Mouse (Mus musculus) heart, adult 2 months (tissue): Measurements from ENCODE around the gene Nsd1. TPM values are rescaled to one million over a fixed set of nuclear protein-coding genes. Genes with fewer than 3 reads are reported as not detected.

ENCODE experiments used
- DNase-seq, 2 experiments: peaks; one replicate each; pipeline ENCODE4 v3.0.0; 2021
- H3K27ac ChIP-seq: fragments of 200-600 bp; 2 replicates; pipeline ENCODE4 v1.8.1; 2022
- H3K27me3 ChIP-seq: fragments of 200-500 bp; 2 replicates; pipeline ENCODE4 v1.6.1; 2012; ENCODE audit warnings: mild to moderate bottlenecking, low read length, inconsistent platforms, mixed read lengths; ENCODE audit not compliant: control insufficient read depth, insufficient read depth
- H3K36me3 ChIP-seq: fragments of 200-500 bp; 2 replicates; pipeline ENCODE4 v1.6.1; 2012; ENCODE audit warnings: low read length, inconsistent platforms; ENCODE audit not compliant: control insufficient read depth, insufficient read depth
- H3K4me1 ChIP-seq: fragments of 200-500 bp; 2 replicates; pipeline ENCODE4 v1.6.1; 2011; ENCODE audit warnings: low read length; ENCODE audit not compliant: control insufficient read depth, insufficient read depth
- H3K4me3 ChIP-seq: fragments of 200-600 bp; 2 replicates; pipeline ENCODE4 v1.8.1; 2022
- H3K79me2 ChIP-seq: fragments of 200-500 bp; replicated peaks from 2 replicates; pipeline ENCODE4 v1.6.1; 2012; ENCODE audit warnings: mild to moderate bottlenecking, inconsistent platforms, low read length, moderate library complexity, mixed read lengths; ENCODE audit not compliant: control insufficient read depth, insufficient read depth
- H3K9ac ChIP-seq: fragments of 200-500 bp; 2 replicates; pipeline ENCODE4 v1.6.1; 2012; ENCODE audit warnings: low read depth, mild to moderate bottlenecking, control low read depth, inconsistent platforms, low read length, mixed read lengths
- CTCF ChIP-seq: fragments of 200-600 bp; IDR thresholded peaks from 2 replicates; pipeline ENCODE4 v1.8.1; 2022; ENCODE audit warnings: antibody characterized with exemption, mild to moderate bottlenecking, moderate library complexity
- EP300 ChIP-seq: fragments of 200-500 bp; IDR thresholded peaks from 2 replicates; pipeline ENCODE4 v1.6.1; 2011; ENCODE audit warnings: low read depth, low read length, control low read depth; ENCODE audit not compliant: insufficient read depth
- POLR2A ChIP-seq: fragments of 200-500 bp; IDR thresholded peaks from 2 replicates; pipeline ENCODE4 v1.6.1; 2011; ENCODE audit warnings: mild to moderate bottlenecking, low read depth, low read length, control low read depth; ENCODE audit not compliant: insufficient read depth
- whole genome bisulfite sequencing: fragments of 180-500 bp; shearing (Covaris S2); methylation state at CpG from one replicate; pipeline ENCODE4 v1.1.7; 2018; 5-methylcytosine and 5-hydroxymethylcytosine counted together
- intact Hi-C: fragments of 180-260 bp; cut with DNase I; formaldehyde crosslinking; loops from one replicate; pipeline ENCODE4 v1.15.1; 2025
- polyA plus RNA-seq: library from polyadenylated mRNA; depleted of rRNA; stranded (reverse); fragments of >200 nt; gene quantifications from 2 replicates; pipeline ENCODE4 v1.2.3, GENCODE M21; 2012
- total RNA-seq, 2 experiments: library from RNA; stranded (reverse); gene quantifications; 2 replicates each; pipeline ENCODE4 v1.2.3; 2021

Gene Nsd1
- total and polyA plus RNA-seq, 3 experiments, result 11.0 to 55.8 (median 52.5) TPM

DNA sequence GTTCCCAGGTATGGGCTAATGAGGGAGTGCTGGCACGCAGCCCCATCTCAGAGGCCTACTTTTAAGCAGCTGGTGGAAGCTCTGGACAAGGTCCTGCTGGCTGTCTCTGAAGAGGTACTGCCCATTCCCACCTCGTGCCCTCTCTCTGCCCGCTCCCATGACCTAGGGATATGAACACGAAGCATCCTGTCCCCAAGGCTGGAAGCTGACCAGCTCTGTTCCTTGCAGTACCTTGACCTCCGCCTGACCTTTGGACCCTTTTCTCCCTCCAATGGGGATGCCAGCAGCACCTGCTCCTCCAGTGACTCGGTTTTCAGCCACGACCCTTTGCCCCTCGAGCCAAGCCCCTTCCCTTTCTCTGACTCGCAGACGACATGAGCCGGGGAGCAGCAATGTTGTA, 41.8 kb upstream of the Nsd1 start:
- intact Hi-C loops, result no loop called here
- WGBS, result 87% methylated on average over 11 of the region's 11 CpGs
- Histone ChIP-seq H3K4me3 (no peak overlapping the region), H3K9ac (no peak overlapping the region), H3K4me1 (peaks cover 8% of the 10 kb centered on the region), H3K27ac (no peak overlapping the region), H3K27me3 (no peaks in the 10 kb centered on the region), H3K79me2 (no peaks in the 10 kb centered on the region), H3K36me3 (no peaks in the 10 kb centered on the region)
- TF ChIP-seq CTCF (no peak), EP300 (no peak), POLR2A (no peak)
- no peak for DNase-seq

DNA sequence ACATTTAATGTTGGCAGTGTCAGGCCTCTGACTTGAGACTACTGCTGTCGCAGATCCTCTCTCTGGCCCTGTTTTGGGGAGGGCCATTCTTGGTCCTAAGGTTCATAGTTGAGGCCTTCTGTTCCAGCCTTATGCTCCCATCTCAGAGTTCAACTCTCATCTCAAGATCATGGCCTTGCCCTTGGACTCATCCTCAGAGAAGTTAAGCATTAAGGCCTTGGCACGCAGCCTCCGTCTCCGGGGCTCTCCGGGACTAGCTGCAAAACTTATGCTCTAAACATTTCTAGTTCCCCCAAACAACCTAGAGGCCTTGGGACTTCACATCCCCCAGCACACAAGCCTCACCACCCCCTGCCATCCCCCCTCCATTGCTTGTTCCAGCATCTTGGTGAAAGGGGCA, 41.3 kb upstream of the Nsd1 start:
- H3K27ac ChIP-seq, result no peak overlapping the region
- no peaks in the 10 kb centered on the region for H3K27me3 ChIP-seq
- no peaks in the 10 kb centered on the region for H3K36me3 ChIP-seq
- H3K4me3 ChIP-seq, result no peak overlapping the region
- no peak for DNase-seq
- H3K9ac ChIP-seq, result no peak overlapping the region
- WGBS, result 85% methylated on average over 5 of the region's 5 CpGs
- intact Hi-C loops, result no loop called here
- TF ChIP-seq POLR2A, result no peak
- no peak for TF ChIP-seq CTCF
- TF ChIP-seq EP300, result no peak
- H3K4me1 ChIP-seq, result peaks cover 8% of the 10 kb centered on the region
- no peaks in the 10 kb centered on the region for H3K79me2 ChIP-seq

DNA sequence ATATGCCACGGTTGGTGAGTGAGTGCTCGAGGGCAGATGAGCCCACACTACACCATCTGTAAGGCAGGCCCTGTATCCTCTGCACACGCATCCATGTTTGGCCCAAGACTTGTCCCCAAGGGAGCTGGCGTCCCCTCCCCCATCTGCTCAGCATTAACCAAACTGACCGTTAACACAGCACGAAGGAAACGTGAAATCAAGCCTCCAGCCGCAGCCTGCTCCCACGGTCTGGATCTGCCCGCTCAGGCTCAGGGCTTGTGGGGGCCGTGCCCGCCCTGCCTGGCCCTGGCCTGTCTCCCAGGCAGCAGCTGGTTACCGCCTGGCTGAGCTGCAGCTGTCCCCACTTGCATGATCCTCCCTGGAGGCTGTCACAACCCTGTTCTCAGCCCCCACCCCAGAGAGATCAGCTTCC, 40.6 kb upstream of the Nsd1 start:
- DNase-seq, result peak; percentile 71 to 79
- Histone ChIP-seq H3K27ac (peak overlapping the region; percentile 38; the same call in 1 of the 2 replicates), H3K79me2 (no peaks in the 10 kb centered on the region), H3K27me3 (no peaks in the 10 kb centered on the region), H3K9ac (no peak overlapping the region), H3K36me3 (no peaks in the 10 kb centered on the region), H3K4me1 (peaks cover 8% of the 10 kb centered on the region), H3K4me3 (no peak overlapping the region)
- intact Hi-C loops, result no loop called here
- TF ChIP-seq EP300, result peak; percentile 74; the same call in 1 of the 2 replicates
- no peak for TF ChIP-seq CTCF
- 69% methylated on average over 13 of the region's 13 CpGs for WGBS

- Histone ChIP-seq H3K4me3 (peak overlapping the region; percentile 3; the same call in 1 of the 2 replicates), H3K27me3 (no peaks in the 10 kb centered on the region), H3K27ac (peak overlapping the region; percentile 8), H3K4me1 (peaks cover 8% of the 10 kb centered on the region), H3K36me3 (no peaks in the 10 kb centered on the region), H3K79me2 (no peaks in the 10 kb centered on the region), H3K9ac (peak overlapping the region; percentile 54)
- TF ChIP-seq POLR2A (no peak), EP300 (no peak), CTCF (no peak)
- WGBS, result 13% methylated on average over 26 of the region's 26 CpGs
- intact Hi-C loops, result no loop called here
- peak; percentile 75 to 77 for DNase-seq
Measured at GRCm38 (mm10) chr13:55171517-55172335, 37.9 kb upstream of the Nsd1 start.

DNA sequence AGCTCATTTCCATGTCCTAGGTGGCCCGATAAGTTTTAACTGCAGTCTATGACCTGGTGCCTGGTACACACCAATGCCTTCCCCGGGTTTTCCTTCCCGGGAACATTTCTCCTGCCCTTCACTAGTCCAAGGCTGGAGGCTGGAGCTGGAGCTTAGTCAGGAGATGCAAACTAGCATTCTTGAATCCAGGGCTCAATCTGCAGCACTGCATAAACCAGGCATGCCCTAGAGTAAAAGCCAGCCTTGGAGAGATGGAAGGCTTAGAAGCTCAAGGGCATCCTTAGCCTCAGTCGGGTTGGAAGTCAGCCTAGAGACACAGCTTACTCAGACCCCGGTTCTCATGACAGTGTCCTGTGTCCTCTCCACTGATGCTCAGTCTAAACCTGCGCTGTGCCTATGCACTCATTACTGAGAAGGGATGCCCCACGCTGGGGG, 37.2 kb upstream of the Nsd1 start:
- Histone ChIP-seq H3K9ac (no peak overlapping the region), H3K4me1 (peaks cover 8% of the 10 kb centered on the region), H3K4me3 (no peak overlapping the region; the same call in 1 of the 2 replicates), H3K27ac (peak overlapping the region; percentile 8; the same call in 1 of the 2 replicates), H3K36me3 (no peaks in the 10 kb centered on the region), H3K79me2 (no peaks in the 10 kb centered on the region), H3K27me3 (no peaks in the 10 kb centered on the region)
- no peak for DNase-seq
- TF ChIP-seq POLR2A (no peak), EP300 (no peak), CTCF (no peak)
- intact Hi-C loops, result no loop called here
- WGBS, result 38% methylated on average over 7 of the region's 7 CpGs

DNA sequence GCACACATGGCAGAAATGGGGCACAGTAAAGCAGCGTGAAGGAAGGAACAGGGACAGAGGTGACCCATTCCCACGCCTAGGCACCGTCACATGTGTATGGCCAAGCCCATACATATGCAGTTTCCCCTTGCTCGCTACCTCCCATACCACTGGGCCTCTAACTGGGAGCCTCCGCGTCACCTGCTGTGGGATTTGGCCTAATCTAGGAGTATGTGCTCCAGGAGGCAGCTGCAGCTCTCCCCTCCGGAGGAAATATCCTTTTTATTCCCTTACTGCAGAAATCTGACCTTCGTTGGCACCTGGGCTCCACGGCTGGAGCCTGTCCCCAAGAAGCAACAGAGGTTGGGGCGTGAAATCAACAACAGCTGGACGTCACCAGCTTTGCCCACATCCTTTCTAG, 35.2 kb upstream of the Nsd1 start:
- H3K4me1 ChIP-seq, result peaks cover 8% of the 10 kb centered on the region
- H3K27ac ChIP-seq, result no peak overlapping the region
- 86% methylated on average over 11 of the region's 11 CpGs for WGBS
- no peaks in the 10 kb centered on the region for H3K36me3 ChIP-seq
- intact Hi-C loops, result no loop called here
- no peak overlapping the region for H3K4me3 ChIP-seq
- no peak overlapping the region for H3K9ac ChIP-seq
- H3K27me3 ChIP-seq, result no peaks in the 10 kb centered on the region
- DNase-seq, result no peak
- no peaks in the 10 kb centered on the region for H3K79me2 ChIP-seq
- TF ChIP-seq EP300 (no peak), POLR2A (no peak), CTCF (no peak)
